Mouse (Mus musculus): ENCODE results near the gene Kctd2. TPM values are rescaled to one million over a fixed set of nuclear protein-coding genes. Genes with fewer than 3 reads are reported as not detected.
"Not testable (repeated sequence)": the region's sequence is repeated elsewhere in the genome, so short reads cannot be mapped to it uniquely, and the experiment has no call there.

Gene Kctd2
- total RNA-seq, 2 experiments from 2014 or later: 82.5 to 85.6 TPM

DNA sequence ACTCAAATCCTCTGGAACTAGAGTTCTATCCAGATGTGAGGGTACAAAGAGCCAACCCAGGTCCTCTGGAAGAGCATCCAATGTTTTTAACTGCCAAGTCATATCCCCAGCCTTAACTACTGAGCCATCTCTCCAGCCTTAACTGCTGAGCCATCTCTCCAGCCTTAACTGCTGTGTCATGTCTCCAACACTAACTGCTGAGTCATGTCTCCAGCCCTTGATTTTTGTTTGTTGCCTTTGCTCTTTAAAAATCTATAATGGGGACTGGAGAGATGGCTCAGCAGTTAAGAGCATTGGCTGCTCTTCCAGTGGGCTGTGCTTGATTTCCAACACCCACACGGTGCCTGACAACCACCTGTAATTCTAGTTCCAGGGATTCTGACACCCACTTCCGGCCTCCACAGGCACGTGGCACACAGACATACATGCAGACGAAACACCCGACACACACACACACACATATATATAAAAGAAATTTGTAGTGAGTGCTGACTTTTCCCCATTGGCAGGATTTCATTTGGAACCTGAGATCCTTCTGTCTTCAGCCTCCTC, 17.7 kb downstream of the Kctd2 start:
- DNase-seq (ENCODE audit: low spot score in 2 of 2): no peak

DNA sequence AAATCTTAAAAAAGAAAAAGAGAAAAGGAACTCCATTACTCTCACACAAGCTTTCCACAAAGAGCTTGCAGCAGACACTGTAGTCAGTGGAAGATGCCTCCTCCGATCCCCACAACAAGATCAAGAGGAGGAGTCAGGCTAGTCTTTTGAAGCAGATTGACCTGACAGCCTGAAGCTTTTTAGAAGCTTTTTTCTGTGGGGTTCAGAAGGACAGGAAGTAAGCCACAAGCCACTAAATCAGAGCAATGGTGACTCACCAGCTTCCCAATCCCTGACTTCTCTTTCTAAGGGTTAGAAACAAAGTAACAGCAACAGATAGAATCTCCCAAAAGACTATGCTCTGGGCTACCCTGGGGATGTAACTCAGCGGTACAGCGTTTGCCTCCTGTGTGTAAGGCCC, 19.4 kb downstream of the Kctd2 start:
- no peak for DNase-seq (ENCODE audit: low spot score in 2 of 2)

DNA sequence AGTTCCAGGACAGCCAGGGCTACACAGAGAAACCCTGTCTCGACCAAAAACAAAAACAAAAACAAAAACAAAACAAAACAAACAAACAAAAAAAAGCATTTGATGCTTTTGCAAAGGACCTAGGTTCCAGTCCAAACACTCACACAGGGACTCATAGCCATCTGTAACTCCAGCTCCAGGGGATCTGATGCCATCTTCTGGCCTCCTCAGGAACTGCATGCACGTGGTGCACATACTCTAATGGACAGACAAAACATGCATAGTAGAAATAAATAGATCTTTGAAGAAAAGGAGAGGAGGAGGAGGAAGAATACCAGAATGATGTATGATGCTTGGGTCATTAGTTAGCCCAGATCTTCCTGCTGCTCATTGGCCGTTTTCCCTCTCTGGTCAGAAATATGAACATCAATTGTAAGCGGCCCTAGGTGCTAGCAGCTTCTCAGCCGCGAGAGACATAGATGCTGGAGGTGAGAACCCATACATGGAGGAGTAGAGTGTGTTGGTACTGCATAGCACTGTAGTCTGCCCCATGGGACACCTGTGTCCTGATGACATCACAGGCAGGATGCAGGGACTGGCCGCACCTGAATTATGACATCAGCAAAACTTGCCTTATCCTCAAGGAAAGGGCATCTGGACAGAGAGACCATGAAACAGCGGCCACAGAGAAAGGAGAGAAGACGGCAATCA, 20.1 kb downstream of the Kctd2 start, which contains the start of gene Trim80:
Gene Trim80 (plus strand): TSS at position 640 of the 690 bp plus-strand sequence.
- no peak for DNase-seq (ENCODE audit: low spot score in 2 of 2)

DNA sequence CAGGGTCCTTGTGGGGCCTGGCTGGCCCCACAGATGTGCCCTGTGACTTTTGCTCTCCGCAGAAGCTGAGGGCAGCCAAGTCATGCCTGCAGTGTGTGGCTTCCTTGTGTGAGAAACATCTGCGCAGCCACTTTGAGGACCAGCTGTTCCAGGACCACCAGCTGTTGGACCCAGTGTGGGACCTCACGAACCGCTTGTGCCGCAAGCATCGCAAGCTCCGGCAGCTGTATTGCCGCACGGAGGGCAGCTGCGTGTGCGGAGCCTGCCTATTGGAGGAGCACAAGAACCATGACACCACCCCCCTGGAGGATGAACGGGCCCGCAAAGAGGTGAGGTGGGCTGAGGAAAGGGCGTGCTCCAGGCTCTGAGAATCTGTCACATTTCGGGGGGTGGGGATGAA, 21.5 kb downstream of the Kctd2 start:
- no peak for DNase-seq (ENCODE audit: low spot score in 2 of 2)

DNA sequence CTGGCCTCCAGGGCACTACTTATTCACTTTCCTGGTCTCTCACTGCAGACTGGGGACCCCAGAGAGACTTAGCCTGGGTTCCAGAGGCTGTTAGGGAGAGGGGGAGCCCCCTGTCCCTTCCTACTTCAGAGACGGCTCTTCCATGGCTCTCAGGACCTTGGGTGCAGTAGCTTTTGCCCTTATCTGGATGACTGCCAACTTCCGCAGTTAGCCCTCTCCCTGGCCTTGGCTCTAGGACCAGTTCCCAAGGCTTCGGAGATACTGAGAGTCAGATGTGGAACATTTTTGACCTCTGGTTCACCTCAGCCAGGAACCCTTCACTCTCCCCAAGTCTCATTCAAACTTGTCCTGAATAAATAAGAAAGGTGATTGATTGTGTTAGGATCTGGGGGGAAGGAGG, 27.0 kb downstream of the Kctd2 start:
- no peak for DNase-seq (ENCODE audit: low spot score in 2 of 2)

DNA sequence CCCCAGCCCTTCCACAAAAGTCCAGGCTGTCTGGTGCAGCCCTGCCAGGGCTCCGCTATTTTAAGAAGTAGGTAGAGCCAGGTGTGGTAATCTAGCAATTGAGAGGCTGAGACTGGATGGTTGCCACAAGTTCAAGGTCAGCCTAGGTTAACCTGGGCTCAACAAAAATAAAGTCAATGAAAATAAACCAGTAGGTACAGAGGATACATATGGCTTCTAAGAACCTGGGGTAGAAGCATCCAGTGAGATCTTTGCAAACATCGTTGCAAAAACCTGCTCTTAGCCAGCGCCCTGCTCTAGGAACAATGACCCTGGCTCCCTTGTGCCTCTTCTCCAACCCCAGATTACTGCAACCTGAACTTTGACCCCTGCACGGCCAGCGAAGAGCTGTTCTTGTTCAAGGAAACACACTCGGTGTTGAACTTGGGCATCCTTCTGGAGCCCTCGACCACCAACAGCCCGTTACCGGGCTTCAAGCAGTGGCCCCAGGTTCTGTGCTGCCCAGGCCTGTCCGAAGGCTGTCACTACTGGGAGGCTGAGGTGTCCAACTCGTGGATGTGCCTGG, 27.5 kb downstream of the Kctd2 start:
- DNase-seq (ENCODE audit: low spot score in 2 of 2): no peak

DNA sequence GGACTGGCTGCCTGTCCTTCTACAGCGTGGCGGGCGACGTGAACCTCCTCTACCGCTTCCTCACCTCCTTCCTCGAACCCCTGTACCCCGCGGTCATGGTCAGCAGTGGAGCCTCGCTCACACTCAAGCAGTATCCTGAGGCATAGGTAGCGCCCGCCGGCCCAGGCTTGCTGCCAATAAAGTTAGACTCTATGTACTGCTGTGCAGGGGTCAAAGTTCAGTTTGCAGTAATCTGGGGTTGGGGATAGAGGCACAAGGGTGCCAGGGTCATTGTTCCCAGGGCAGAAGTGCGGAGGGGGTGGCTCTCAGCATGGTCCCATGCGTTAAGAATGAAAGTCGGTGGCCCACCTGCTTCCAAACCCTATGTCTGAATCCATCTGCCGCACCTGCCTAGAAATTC, 28.1 kb downstream of the Kctd2 start:
- DNase-seq (ENCODE audit: low spot score in 2 of 2): no peak

DNA sequence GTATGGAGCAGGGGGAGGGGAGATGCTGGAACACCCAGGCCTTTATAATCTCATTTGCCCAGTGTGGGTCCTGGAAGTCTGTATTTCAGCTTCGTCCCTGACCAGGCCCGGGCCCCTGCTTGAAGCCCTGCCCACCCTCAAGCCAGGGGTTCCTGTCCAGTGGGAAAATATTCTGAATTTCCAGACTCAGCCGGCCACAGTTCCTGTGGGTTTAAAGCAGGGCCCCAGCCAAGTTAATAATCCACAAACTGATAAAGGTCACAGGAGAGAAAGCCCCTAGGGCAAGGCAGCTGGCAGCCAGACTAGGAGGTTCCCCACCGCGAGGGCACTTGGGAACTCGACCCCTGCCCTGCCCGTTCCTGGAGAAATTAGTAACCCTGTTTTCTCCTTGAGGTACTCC, 29.1 kb downstream of the Kctd2 start:
- no peak for DNase-seq (ENCODE audit: low spot score in 2 of 2)

DNA sequence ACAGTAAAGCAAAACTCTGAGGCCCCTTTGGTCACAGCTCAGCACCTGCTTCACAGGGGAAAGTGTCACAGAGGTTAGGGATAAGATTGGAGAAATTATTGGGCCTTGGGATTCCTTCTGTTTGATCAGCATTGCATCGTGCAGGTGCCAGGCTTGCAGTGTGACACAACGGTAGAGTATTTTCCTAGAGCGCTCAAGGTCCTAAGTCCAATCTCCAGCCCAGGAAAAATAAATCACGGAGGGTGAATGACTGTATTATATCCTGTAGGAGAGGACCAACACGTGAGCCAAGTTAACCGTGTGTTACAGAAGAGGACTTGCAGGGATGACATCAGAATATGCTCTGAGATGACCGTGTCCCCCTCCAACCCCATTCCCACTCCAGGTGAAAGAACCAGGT, 30.2 kb downstream of the Kctd2 start:
- DNase-seq (ENCODE audit: low spot score in 2 of 2): no peak

DNA sequence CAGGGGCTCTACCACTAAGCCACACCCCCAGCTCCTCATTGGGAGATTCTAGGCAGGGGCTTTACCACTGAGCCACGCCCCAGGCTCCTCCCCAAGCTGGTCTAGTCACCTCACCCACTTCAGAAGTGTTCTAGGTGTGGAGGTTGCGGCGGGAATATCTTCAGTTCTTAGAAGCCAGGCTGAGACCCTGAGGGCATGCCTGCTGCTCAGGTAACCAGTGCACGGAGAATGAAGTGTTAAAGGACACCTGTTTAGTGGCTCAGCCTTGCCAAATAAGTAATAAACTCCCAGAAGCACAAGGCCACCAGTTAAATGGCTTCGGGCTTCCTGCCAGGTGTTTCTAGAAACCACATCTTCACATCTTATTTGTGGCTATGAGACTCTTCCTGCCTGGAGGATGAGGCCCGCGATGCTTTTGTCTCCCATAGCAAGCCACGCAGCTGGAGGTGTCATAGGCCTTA, 31.9 kb downstream of the Kctd2 start:
- DNase-seq (ENCODE audit: low spot score in 2 of 2): no peak

DNA sequence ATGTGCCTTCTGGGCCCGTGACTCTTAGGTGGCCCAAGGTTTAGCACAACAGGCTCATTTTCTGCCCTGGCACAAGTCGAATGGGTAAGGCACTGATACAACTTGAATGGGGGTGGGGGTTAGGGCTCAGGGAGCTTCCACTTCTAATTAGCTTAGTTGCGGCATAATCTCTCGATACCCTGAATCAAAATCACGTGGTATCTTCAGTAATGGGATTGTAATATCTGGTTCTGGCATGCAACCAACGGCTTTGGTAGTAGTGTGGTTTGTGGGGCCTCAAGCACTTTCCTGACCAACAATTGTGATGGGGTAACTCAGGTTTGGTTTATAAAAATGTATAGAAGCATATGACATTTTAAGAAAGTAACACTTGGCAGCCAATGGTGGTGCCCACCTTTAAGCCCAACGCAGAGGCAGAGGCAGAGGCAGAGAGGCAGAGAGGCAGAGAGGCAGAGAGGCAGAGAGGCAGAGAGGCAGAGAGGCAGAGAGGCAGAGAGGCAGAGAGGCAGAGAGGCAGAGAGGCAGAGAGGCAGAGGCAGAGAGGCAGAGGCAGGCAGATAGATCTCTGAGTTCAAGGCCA, 32.4 kb downstream of the Kctd2 start:
- no peak for DNase-seq (ENCODE audit: low spot score in 2 of 2)

DNA sequence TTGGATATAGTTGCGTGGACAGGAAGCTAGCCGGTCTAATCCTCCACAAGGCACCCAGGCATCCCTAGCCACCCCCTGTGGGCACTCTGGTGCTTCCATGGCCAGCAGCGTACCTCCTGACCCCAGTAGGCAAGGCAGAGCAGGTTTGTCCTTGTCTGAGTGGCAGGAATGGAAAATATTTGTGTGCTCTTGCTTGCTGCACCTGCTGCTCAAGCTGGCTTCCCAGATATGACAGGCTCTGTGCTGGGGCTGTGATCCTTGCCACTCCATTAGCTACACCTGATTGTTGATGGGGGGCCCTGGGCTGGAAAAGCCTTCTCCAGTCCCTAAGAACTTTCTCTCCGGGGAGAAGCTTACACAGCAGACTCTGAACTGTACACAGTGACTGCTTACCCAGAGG, 33.4 kb downstream of the Kctd2 start:
- no peak for DNase-seq (ENCODE audit: low spot score in 2 of 2)

DNA sequence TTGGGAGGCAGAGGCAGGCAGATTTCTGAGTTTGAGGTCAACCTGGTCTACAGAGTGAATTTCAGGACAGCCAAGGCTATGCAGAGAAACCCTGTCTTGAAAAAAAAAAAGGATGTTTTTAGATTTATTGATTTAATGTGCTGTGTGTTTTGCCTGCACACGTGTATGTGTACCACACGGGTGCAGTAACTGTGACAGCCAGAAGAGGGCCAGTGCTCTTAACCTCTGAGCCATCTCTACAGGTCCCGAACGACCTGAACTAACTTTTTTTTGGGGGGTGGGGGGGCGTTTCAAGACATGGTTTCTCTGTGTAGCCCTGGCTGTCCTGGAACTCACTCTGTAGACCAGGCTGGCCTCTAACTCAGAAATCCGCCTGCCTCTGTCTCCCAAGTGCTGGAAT, 34.9 kb downstream of the Kctd2 start:
- not testable (repeated sequence) for DNase-seq (ENCODE audit: low spot score in 2 of 2)

DNA sequence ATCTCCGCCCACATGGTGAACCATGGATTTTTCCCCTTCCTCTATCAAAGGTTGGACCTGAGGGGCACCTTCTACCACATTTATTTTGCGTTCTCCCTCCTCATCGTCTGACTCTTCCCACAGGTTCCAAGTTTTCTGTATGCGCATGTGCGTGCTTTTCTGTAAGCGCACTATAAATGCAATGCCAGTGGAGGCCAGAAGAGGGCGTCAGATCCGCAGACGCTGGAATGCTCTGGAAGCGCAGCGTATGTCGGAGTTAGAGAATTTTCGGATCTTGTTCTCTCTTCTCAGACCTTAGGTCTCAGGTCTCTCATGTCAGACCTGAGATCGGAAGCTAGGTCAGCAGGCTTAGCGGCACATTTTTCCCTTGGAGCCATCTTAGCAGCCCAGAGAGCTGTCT, 35.7 kb downstream of the Kctd2 start:
- no peak for DNase-seq (ENCODE audit: low spot score in 2 of 2)

DNA sequence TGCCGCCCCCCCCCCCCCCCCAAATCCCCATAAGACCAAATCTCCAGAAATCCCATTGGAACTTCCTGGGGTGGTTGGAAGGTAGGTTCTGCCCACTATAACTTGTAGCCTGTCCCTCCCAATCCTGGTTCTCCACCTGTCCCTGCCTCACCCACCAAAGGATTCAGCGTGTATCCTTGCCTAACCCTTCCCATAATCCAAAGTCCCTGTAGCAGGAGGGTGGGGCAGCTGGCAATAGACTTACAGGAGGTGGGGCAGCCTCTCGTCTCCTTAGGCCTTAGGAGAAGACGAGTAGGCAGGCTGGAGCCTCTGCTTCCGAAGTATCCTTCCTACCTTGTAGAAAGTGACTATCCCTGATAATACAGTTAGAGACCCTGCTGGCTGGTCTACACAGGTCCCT, 36.3 kb downstream of the Kctd2 start:
- no peak for DNase-seq (ENCODE audit: low spot score in 2 of 2)

DNA sequence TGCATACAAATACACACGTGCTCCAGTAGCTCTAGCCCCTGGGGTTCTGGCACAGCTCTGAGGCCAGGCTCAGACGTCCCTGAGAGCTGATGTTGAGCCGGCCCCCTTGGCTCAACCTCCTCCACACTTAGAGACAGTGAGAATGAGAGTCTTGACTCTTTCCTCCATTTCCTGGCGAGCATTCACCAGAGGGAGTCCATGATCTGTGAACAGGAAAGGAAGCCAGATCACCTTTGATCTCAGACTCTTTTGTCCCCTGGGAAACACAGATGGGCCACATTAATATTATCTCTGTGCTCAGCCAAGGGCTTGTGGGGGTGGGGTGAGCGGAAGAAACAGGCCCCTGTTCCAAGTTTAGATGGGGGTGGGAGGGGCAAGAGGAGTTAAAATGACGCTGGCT, 37.5 kb downstream of the Kctd2 start:
- no peak for DNase-seq (ENCODE audit: low spot score in 2 of 2)

DNA sequence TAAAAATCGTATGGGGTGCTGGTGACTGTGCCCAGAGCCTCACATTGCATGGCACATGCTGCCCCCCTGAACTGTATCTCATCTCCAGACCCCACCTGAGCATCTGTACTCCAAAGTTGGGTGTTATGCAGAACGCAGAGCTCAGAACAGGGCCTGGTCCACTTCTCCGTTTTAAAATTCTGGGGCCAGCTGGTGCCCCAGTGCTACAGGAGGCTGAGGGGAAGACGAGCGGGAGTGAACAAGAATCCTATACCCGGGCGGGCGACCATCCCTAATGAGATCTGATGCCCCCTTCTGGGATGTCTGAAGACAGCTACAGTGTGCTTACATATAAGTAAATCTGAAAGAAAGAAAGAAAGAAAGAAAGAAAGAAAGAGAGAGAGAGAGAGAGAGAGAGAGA, 41.0 kb downstream of the Kctd2 start:
- no peak for DNase-seq (ENCODE audit: low spot score in 2 of 2)

DNA sequence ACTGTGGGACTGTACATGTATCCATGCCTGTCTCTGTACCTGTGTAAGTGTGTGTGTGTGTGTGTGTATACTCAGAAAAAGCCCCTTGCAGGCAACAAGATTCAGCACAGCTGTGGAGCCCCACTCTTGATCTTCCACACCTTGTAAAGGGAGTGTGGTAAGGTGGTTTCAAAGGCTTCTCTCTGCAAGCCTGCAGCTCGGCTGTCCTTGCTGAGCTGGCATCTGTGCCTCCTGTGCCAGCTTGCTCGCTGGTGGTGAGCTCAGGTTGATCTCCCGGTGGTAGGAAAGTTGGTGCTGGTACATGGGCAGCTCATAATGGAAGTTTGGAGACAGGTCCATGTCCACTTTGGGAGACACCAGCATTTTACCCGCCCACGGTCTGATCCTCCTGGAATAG, 41.9 kb downstream of the Kctd2 start:
- DNase-seq (ENCODE audit: low spot score in 2 of 2): no peak

DNA sequence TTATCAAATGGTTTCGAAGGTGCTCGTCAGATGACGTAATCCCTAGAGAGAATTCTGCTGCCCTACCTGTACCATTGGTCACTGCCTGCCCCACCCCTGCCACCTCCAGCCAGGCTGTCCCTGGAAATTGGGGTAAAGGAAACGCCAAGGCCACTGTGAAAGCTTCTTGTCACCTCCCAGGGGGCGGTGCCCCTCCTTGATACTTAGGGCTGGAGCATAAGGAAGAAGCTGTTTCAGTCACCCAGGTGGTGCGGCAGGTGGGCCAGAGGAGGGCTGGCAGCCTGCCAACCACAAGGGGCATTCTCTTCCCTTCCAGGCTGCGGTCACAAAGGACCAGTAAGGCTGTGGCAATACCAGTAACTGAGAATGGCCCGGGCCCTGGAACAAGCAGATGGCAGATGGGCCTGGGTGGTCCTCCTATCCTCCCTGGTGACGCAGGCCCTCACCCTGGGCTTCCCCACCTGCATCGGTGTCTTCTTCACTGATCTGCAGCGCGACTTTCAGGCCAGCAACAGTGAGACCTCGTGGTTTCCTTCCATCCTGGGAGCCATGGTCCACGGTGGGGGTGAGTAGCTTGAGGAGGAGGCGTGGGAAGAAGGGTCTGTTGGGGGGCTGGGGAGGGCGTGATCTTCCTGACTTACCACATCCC, 42.4 kb downstream of the Kctd2 start, which contains the start of gene Slc16a5:
Gene Slc16a5 (plus strand): TSS at position 232 of the 649 bp plus-strand sequence.
- no peak for DNase-seq (ENCODE audit: low spot score in 2 of 2)

DNA sequence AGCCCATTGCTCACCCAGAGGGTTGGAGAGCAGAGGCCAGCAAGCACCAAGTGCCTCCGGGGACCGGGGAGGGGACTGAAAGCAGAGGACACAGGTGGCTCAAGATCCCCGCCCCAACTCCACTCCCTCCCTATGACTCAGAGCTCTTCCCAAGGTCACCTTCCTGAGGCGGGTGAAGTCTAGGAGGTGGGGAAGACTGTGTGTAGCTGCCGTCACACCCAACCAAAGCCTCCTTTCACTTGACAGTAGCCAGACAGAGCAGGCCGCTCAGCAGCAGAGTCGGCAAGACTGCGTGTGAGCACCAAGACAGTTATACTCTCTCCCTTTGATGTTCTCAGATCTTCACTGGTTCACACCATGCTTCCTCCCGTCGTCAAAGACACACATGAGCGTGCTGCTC, 43.5 kb downstream of the Kctd2 start:
- DNase-seq (ENCODE audit: low spot score in 2 of 2): no peak

DNA sequence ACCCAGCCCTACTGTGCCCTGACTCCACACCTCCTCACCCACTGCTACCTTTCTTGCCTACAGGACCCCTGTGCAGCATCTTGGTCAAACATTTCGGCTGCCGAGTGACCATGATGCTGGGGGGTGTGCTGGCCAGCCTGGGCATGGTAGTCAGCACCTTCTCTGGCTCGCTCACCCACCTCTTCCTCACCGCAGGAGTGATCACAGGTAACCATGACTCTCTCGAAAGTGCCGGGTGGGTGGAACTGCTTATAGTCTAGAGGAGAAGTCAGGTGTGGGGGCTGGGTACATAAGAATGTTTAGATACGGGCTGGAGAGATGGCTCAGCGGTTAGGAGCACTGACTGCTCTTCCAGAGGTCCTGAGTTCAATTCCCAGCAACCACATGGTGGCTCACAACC, 44.9 kb downstream of the Kctd2 start:
- no peak for DNase-seq (ENCODE audit: low spot score in 2 of 2)

DNA sequence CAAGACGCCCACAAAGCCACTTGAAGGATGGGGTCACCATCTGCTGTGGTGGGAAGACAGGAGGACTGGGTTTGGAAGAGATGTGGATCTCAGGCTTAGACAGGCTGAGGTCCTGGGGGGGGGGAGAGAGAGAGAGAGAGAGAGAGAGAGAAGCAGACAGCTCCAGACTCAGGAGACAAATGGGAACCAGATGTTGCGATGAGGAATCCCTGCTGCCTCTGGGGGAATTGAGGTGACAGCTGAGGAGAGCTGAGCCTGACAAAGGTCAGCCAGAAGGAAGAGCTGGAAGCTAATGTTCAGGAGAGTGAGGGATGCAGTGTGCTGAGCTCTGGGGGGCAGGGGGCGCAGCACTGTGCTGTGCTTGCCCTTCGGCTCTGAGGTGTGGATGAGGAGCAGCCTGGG, 47.3 kb downstream of the Kctd2 start:
- DNase-seq (ENCODE audit: low spot score in 2 of 2): no peak
